Mouse (Mus musculus) heart, postnatal 4 days (tissue): Measurements from ENCODE around the gene Ptpdc1. TPM values are rescaled to one million over a fixed set of nuclear protein-coding genes. Genes with fewer than 3 reads are reported as not detected.

Experiments
- DNase-seq: peaks from one replicate; pipeline ENCODE4 v3.0.0; 2021
- microRNA-seq, 2 experiments: library from miRNA; unstranded; fragments of <30 nt; microRNA quantifications; one replicate each; pipeline ENCODE4 v1.2.0; 2021 to 2022
- total RNA-seq, 2 experiments: library from RNA; stranded (reverse); gene quantifications; 2 replicates each; pipeline ENCODE4 v1.2.3; 2021

Ptpdc1 gene
- total RNA-seq, 2 experiments from 2014 or later, result 8.2 to 8.9 TPM

DNA sequence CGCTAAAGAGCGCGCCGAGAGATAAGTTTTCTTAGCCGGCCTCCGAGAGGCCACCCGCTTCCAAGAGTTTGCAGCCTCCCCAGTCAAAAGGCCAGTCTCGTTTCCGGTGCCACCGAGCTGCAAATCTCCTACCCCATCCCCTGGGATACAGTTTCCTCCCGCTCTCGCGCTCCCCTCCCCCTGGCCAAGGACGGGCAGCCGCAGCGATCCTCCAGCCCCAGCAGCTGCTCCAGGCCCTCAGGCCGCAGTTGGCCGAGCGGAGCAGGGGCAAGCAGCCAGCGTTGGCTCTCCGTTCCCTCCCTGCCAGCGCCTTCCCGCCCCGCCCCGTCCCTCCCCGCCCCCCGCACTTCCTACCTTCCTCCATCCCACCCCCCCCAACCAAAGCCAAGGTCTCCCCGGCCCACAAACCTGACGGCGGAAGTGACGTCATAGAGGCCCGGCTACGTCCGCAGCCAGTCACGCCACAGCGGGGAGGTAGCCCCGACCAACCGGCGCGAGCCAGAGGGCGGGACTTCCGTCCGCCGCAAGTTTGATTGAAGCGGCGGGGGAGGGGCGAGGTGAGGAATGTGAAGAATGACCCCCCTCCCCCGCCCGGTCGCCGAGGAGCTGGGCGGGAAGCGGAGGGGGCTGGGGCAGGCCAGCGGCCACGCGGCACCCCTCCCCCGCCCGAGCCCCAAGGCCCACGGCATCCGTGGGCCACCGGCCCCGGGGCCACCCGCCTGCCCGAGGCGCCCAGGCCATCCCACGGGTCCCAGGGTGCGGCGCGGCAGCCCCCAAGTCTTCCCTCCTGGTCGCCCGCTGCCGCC lies 79.8 kb downstream of the Ptpdc1 start:
- peak; percentile 99 for DNase-seq

DNA sequence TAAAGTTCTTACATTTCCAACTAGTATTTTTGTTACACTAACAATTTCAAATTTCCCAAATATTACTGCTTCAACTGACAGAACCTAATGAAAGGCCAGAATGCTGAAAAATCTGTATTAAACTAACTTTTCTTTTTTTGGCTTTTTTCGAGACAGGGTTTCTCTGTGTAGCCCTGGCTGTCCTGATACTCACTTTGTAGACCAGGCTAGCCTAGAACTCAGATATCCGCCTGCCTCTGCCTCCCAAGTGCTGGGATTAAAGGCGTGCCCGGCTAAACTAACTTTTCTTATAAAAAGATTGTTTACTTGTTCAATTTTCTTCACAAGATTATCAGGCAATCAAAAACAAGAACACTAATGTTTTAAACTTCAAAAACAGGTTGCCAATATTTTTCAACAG lies 80.6 kb downstream of the Ptpdc1 start:
- no peak for DNase-seq

DNA sequence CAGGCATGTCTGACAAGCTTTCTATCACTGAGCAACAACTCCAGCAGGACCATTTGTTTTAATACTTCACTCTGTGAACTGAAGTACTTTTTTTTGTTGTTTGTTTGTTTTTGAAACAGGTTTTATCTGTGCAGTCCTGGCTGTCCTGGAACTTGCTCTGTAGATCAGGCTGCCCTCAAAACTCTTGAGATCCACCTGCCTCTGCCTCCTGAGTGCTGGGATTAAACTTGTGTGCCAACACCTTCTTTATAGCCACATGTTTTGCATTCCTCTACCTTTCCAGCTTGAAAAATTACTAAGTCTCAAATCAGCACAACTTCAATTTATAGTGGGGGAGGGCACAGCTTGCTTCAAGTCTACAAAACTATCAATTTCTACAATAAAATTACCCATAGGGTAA lies 81.1 kb downstream of the Ptpdc1 start:
- DNase-seq, result no peak

DNA sequence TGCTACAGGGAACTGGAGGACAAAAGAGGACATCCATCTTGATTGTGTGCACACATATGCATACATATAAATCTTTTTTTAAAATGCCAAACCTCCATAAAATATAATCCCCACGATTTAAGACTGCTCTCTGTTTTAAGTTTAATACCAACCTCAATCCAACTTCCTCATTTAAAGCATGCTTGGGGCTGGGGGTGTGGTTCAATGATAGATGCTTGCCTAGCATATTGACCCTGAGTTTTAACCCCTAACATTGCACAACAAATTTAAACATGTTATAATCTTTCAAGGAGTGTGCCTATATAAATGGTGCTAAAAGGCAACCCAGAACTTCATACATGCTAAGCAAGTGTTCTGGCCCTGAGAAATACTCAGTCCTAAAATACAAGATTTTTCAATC lies 85.0 kb downstream of the Ptpdc1 start:
- DNase-seq, result no peak

DNA sequence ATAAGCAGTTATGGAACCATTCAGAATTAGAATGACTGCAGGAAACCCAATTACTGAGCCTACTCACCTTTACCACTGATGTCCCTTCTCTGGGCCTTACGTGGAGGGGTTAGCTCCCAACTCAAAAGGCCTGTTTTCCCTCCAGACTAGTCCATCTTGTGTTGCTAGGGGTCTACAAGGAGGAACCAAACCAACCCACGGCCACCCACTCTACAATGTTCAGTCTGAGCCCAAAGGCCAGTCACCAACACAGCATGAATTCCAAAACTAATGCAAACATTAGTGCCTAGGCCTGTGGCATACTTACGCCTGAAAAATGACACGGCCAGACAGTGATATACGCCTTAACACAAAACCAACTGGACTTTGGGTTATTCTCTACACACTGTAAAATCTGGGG lies 92.0 kb downstream of the Ptpdc1 start:
- no peak for DNase-seq

DNA sequence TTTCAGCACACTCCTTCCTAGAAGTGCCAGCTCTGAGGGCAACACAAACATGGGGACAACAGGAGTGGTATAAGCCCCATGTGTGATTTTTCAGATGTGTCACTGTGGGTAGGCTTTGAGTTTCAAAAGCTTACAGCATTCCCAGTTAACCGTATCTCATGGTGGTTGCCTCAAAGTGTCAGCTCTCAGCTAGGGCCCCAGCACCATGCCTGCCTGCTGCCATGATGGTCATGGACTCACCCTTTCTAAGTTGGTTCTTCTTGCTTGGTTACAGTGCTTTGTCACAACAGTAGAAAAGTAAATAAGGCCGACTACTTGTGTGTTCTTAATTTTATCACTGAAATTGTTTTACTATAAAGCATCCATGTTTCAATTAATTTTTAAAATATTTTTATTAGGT lies 94.0 kb downstream of the Ptpdc1 start:
- no peak for DNase-seq

DNA sequence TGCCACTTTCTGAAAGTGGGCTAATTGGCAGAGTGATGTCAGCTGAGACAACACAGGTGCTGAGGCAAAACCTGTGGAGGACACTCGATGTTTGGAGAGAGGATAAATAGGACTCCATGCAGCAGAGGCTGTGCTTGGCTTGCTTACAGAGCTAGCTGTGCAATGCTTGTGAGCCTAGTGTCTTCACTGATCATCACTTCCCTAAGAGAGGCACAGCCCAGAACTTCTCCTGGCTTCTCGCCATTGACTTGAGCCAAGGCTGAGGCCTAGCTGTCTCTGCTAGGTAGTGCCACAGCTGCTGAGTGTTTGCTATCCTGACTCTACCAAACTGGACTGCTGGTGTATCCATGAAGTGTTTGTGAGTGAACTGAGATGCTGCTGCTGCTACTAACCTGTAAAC lies 94.8 kb downstream of the Ptpdc1 start:
- DNase-seq, result peak; percentile 58

DNA sequence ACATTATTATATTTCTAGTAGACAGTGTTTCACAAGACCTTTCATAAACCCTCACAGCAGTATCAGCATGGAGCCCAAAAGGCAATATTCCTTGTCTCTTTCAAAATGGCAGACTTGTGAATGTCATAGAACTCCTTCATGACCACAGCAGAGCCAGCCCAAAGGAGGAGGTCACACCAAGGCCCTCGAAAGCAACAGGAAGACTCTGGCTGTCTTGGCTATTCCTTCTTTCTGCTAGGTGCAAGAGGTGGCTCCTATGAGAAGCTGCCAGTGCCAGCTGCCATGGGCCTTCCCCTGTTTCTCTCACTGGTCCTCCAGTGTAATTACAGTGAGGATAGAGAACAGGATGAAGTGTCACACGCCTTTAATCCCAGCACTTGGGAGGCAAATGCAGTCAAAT lies 96.4 kb downstream of the Ptpdc1 start:
- no peak for DNase-seq

DNA sequence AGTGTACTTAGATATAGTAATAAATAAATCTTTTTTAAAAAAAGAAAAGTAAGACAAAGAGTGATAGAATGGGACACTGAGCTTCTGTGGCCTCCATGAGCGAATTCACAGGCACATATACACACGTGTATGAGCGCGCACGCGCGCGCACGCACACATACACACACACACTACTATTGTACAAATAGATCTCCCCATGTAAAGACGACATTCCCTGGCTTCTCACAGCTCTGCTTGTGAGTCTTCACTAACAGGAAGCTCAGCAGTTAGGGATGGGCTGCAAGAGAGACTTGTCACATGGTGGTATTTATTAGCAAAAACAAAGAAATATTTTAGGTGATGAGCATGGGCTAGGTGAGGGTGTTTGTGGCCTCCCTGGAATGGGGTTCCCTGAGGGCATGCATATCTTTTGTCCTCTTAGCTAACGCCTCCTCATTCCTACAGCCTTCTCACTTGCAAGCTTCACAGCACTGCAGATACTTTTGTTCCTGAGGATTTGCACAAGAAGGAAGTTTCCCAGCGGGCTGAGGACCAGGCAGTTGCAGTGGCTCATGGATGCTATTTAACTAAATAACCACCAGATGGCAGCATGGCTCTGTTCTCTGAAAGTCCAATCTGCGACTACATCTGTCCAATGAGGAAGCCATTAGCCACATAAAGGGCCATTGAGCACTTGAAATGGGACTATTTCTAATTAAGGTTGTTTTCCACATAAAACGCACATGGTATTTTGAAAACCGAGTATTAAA lies 97.2 kb downstream of the Ptpdc1 start:
- DNase-seq, result peak; percentile 70

Small RNAs within 50 kb of the gene (microRNA-seq; reads per million reads assigned to microRNA genes)
- gene Gm24111, result 0 reads per million in 2 experiments
- 463 to 526 reads per million in 2 experiments for gene Mirlet7a-1
- 24,291 to 55,288 reads per million in 2 experiments for gene Mirlet7d
- gene Mirlet7f-1, result 0 reads per million in 2 experiments

Other genes with a start within 250 kb of the Ptpdc1 start
- 1 to 10 TPM; 5.8 to 6.2 TPM for gene Zfp169, start 112.2 kb downstream of the Ptpdc1 start, total RNA-seq
- gene A830005F24Rik, start 112.1 kb downstream of the Ptpdc1 start, total RNA-seq, result not detected
- gene Barx1, start 37.3 kb upstream of the Ptpdc1 start, total RNA-seq, result not detected
- 10 to 100 TPM; 29.4 to 32.5 TPM for gene Phf2, start 245.5 kb upstream of the Ptpdc1 start, total RNA-seq